Mouse (Mus musculus) left cerebral cortex, adult 6 months (tissue): ENCODE measurements around the gene Sesn1. TPM values are rescaled to one million over a fixed set of nuclear protein-coding genes. Genes with fewer than 3 reads are reported as not detected.

ENCODE experiments used
- long read RNA-seq, 2 experiments: library from polyadenylated mRNA; unstranded; transcript quantifications; one replicate each; pipeline ENCODE4 v2.0.0; 2019 to 2020
- polyA plus RNA-seq: library from polyadenylated mRNA; unstranded; fragments of <200 nt; fragmentation: Nextera tagmentation; gene quantifications from 2 replicates; pipeline ENCODE4 v1.2.3, GENCODE M21; 2021

The Sesn1 gene
- 57.2 and 73.4 TPM in 2 replicates for polyA plus RNA-seq
- long read RNA-seq, experiment 1, transcript Sesn1-202 (10 exons, 3,809 nt): minor isoform, 30 of 586 reads
- long read RNA-seq, experiment 1, transcript Sesn1-201 (10 exons, 2,600 nt): major isoform, 524 of 586 reads
- long read RNA-seq, experiment 1, partial matches to known transcripts: 20 of 586 reads
- long read RNA-seq, experiment 1, other reads (novel, unspliced or antisense): 12 of 586 reads
- long read RNA-seq, experiment 2, transcript Sesn1-201 (10 exons, 2,600 nt): major isoform, 64 of 87 reads
- long read RNA-seq, experiment 2, transcript Sesn1-202 (10 exons, 3,809 nt): minor isoform, 5 of 87 reads
- long read RNA-seq, experiment 2, partial matches to known transcripts: 15 of 87 reads
- long read RNA-seq, experiment 2, other reads (novel, unspliced or antisense): 3 of 87 reads

DNA sequence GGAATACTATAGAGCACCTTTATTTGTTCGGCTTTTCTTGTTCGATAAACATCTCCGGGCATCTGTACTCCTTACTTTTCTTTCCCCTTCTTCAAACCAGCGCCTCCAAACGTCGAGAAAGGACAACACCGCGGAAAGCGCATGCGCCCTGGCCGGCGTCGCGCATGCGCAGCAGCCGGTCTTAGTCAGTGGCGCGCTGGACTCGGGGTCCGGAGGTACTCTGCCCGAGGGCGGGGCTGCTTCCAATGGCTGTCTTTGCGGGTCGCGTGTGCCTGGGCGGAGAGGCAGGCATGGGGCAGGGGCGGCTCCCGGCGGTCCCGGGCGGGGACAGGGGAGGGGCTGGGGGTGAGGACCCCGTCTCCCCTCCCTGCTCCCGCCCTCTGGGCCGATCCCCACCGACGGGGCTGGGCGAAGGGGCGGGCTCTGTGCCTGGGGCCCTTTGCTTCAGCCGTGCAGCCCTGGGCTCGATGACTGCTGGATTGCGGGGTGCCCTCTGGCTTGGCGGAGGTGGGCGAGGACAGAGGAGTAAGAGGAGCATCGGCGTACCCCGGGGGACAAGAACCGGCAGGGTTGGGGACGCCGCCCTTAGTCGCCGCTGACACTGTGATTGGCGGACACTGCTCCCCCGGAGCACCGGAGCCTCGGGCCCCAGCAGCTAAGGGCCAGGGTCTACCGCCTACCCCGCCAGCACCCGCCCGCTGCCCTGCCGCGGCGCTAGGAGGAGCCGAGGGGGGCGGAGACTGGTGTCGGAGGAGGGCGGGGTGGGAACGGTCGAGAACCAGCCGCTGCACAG, at the start of gene Sesn1, which contains the start of gene Cep57l1:
Gene Sesn1 (plus strand): TSS at position 165 of the 793 bp plus-strand sequence.
Gene Cep57l1 (minus strand): TSS at position 101 of the 793 bp plus-strand sequence.

Other genes starting within 250 kb of the Sesn1 start
- 0.21 and 0.51 TPM in 2 replicates for gene Ccdc162, start 93.3 kb upstream of the Sesn1 start, polyA plus RNA-seq
- gene Cep57l1, start 64 bp upstream of the Sesn1 start, polyA plus RNA-seq: 5.4 and 6.1 TPM in 2 replicates
- gene Armc2, start 208.5 kb downstream of the Sesn1 start, polyA plus RNA-seq: 12.8 and 14.9 TPM in 2 replicates